Mouse (Mus musculus) cerebellum, adult 2 months (tissue): ENCODE measurements at regions not wholly inside any gene's neighbourhood (a gene's known extent, or its start where the extent isn't known, plus 50 kb on each side); places are given as distances from the start of the nearest gene placed in this dataset.

ENCODE experiments used
- CTCF ChIP-seq: fragments of 200-500 bp; IDR thresholded peaks from 2 replicates; pipeline ENCODE4 v1.5.1; 2011; ENCODE audit warnings: low read depth, mild to moderate bottlenecking, control low read depth, low read length, moderate library complexity, borderline replicate concordance; ENCODE audit not compliant: insufficient read depth
- POLR2A ChIP-seq: fragments of 200-500 bp; IDR thresholded peaks from 2 replicates; pipeline ENCODE4 v1.6.1; 2011; ENCODE audit warnings: low read length, control low read depth, borderline replicate concordance; ENCODE audit not compliant: insufficient read depth

DNA sequence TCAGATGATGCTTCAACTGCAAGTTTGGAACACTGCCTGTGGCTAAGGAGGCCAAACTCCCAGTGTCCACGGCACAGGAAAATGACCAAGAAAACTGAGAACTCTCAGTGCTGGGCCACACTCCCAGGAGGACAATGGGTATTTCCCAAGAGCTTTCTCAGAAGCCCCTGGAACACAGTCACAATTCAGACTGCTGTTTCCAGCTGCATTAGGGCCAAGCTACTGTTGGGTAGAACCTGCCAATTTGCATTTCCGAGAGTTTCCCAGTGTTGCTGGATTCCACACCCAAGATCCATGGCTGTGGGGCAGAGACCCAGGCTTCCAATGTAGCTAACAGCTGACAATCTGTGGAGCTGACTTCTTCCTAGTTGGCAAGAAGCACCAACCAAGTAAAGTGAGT is 141.9 kb upstream of the D7Ertd443e start:
- TF ChIP-seq CTCF (no peak), POLR2A (no peak)
